27 mouse cellular contexts compared by ENCODE assay signal in genomic region chr7:81348206-81348605, GRCm38 (mm10). TPM values are rescaled to one million over a fixed set of nuclear protein-coding genes. Genes with fewer than 3 reads are reported as not detected.
DNase-seq lines count a peak whose midpoint lies in the region; ATAC-seq lines count a peak whose summit lies in the region.
"Had no signal": no experiment of that assay in that cellular context is flagged by ENCODE, and none has a peak within 500 bp of the region (broad histone marks: within the 10 kb centered on the region; RNA-seq: fewer than 3 reads in every experiment).

No protein-coding gene starts in this region.

- 68% methylated on average over 7 of the region's 7 CpGs for WGBS in midbrain, embryonic 10.5 days

- H3K36me3 ChIP-seq in midbrain, embryonic 10.5 days = peaks cover 10% of the 10 kb centered on the region
- H3K36me3 ChIP-seq: hindbrain, embryonic 15.5 days had no signal

- no peaks in the 10 kb centered on the region for H3K9me3 ChIP-seq in midbrain, embryonic 10.5 days (replicated peaks)
- H3K9me3 ChIP-seq: G1E; heart, embryonic 10.5 days; heart, embryonic 13.5 days; hindbrain, embryonic 12.5 days; hindbrain, embryonic 15.5 days had no signal

- DNase-seq in retina, postnatal 1 day = peak; percentile 30
- DNase-seq in retina, embryonic 14.5 days (ENCODE audit: low spot score) = no peak
- peak; percentile 52 for DNase-seq in MEL-GATA-1-ER (ENCODE audit: extremely low read depth, low read depth)
- no peak for DNase-seq in gastrocnemius, postnatal 10 days
- no peak for DNase-seq in midbrain, embryonic 10.5 days (ENCODE audit: low spot score)
- no peak for DNase-seq in spleen, postnatal 36 days (ENCODE audit: low spot score in 2 of 2)
- DNase-seq: adrenal gland, postnatal 10 days; adrenal gland, postnatal 36 days; B cell, adult 2 months; cerebellum, adult 11 months; cerebellum, adult 8-10 months; cerebellum, postnatal 36 days; gastrocnemius, postnatal 36 days; heart, adult 2 months; heart, postnatal 14 days; heart, postnatal 4 days had no signal

- H3K4me3 ChIP-seq in midbrain, embryonic 10.5 days = no peak overlapping the region
- H3K4me3 ChIP-seq: heart, adult 2 months; heart, embryonic 10.5 days; heart, embryonic 13.5 days; hindbrain, embryonic 12.5 days; hindbrain, embryonic 15.5 days had no signal

- peaks cover 12% of the 10 kb centered on the region for H3K4me1 ChIP-seq in midbrain, embryonic 10.5 days

- H3K27ac ChIP-seq in midbrain, embryonic 10.5 days (replicated peaks) = no peak overlapping the region
- H3K27ac ChIP-seq: heart, adult 2 months; heart, embryonic 10.5 days; heart, embryonic 13.5 days; hindbrain, embryonic 12.5 days; hindbrain, embryonic 15.5 days had no signal

- no peaks in the 10 kb centered on the region for H3K27me3 ChIP-seq in midbrain, embryonic 10.5 days (ENCODE audit: low read depth, poor library complexity, severe bottlenecking)
- H3K27me3 ChIP-seq: CH12.LX; hindbrain, embryonic 12.5 days; hindbrain, embryonic 15.5 days; Patski had no signal

- ATAC-seq in granulocyte monocyte progenitor cell, adult 5-6 weeks (replicated peaks; ENCODE audit: poor library complexity, severe bottlenecking) = peak; percentile 56
- peak; percentile 8; the same call in 1 of the 2 replicates for ATAC-seq in megakaryocyte, adult 5-6 weeks (ENCODE audit: poor library complexity, severe bottlenecking)
- ATAC-seq: forebrain, embryonic 14.5 days; intestine, postnatal 0 days; Patski had no signal

RNA-seq across cellular contexts. Expression of gene Rps17, which starts 3.2 kb away (rescaled TPM):
- total RNA-seq in granulocyte monocyte progenitor cell, adult 5-6 weeks (2014; fragmentation: Nextera tagmentation) = 4,638 and 5,139 TPM in 2 replicates
- total RNA-seq in granulocyte monocyte progenitor cell, adult 5-6 weeks (2017) = 3,883 and 3,979 TPM in 2 replicates
- 1,953 and 2,112 TPM in 2 replicates for total RNA-seq in megakaryocyte, adult 5-6 weeks (2015)
- 2,159 and 2,431 TPM in 2 replicates for total RNA-seq in megakaryocyte, adult 5-6 weeks (2017)
- total RNA-seq in gastrocnemius, postnatal 10 days (2021) = 1,000 to 10,000 TPM; 1,068 to 1,095 TPM
- polyA plus RNA-seq in midbrain, embryonic 10.5 days (2016; fragmentation: Nextera tagmentation; extraction: Ambion mirVana) = 1,006 and 1,155 TPM in 2 replicates

Comparison
In these comparisons a context has a peak if more than half of its experiments do, and no peak if none do; other contexts are left out.
1. DNase-seq: peak in retina, postnatal 1 day (single experiment) and MEL-GATA-1-ER (single experiment); none in retina, embryonic 14.5 days (single experiment), gastrocnemius, postnatal 10 days (single experiment), midbrain, embryonic 10.5 days (single experiment) and spleen, postnatal 36 days (0 of 2).